Mouse (Mus musculus) lung, postnatal 14 days (tissue): Measurements from ENCODE around the gene Anks6.
A peak's percentile ranks its signal among the peaks of the same experiment; 100 is the strongest.
"Not testable (repeated sequence)": the region's sequence is repeated elsewhere in the genome, so short reads cannot be mapped to it uniquely, and the experiment has no call there.

Experiments
- DNase-seq: peaks from one replicate; pipeline ENCODE4 v3.0.0; 2021

Gene Anks6

GRCm38 (mm10) chr4:47056791-47057509 lies at the start of gene Anks6:
TSS of gene Anks6 (minus strand) at chr4:47057427.
- DNase-seq: peak; percentile 71

DNA sequence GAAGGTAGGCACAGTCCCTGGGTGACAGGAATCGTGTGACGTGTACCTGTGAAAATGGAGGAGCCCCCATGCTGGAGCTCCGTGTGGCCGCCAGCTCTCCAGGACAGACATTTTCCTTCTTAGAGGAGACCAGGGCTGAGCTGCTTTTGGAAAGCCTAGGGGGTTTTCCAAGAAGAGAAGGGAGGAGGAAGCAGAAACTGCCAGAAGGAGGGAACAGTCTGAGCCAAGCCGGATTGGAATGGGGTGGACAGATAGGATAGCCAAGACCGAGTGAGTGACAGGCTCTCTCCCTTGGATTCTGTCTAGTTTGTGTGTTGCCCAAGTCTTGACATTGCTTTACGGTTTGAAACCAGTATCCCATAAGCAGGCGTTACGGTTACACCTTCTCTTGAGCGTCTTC lies 46.3 kb upstream of the Anks6 start:
- DNase-seq: no peak

DNA sequence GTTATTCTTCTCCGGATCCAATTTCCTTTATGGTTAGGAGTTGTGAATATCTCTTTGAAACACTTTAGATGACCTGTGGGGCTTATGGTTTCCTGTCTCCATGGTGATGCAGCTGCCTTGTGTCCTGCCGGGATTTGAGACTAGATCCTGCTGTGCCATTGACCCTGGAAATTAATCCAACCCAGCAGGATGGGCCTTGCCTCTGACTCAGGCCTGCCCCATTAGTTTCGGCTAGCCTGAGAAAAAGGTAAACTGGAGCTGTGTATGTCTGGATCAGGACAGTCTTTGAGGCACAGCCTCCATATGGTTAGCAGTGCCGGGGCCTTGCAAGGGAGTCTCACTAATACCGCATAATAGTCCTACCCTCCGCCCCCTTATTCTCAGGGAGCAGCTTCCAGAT lies 36.4 kb upstream of the Anks6 start:
- no peak for DNase-seq

- no peak for DNase-seq
These were observed 35.9 kb upstream of the Anks6 start for GRCm38 (mm10) chr4:47093161-47093560.

DNA sequence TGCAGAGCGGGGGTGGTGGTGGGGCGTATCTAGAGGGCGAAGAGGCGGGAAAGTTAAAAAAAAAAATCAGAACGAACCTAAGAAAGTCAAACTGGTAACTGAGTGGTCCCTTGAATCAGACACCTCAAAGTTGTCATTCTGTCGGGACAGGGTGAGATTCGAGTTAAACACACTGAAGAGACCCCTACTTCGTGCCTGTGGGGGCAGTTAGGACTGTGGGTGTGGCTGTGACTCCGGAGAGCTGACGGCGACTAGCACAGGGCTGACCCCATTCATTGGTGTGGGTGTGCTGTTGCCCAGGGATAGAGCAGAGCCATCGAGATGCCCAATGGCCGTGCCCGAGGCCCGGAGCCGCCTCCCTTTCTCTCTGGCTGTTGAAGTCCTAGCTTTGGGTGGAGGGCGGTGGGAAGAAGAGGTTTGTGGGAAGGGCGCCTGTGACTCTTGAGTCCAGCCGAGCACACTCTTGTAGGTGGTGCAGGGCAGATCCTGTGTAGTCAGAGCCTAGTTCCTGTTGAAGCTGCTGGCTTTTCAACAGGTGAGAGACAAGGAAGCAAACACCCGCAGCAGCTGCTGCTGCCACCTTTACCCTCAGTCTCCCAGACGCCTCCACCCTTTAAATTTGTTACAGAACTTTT lies 35.3 kb upstream of the Anks6 start:
- no peak for DNase-seq

GRCm38 (mm10) chr4:47091493-47092386 lies 34.5 kb upstream of the Anks6 start, which contains the start of gene Galnt12:
TSS of gene Galnt12 (plus strand) at chr4:47091909.
- DNase-seq: no peak

GRCm38 (mm10) chr4:47088671-47089070 lies 31.4 kb upstream of the Anks6 start:
- no peak for DNase-seq

DNA sequence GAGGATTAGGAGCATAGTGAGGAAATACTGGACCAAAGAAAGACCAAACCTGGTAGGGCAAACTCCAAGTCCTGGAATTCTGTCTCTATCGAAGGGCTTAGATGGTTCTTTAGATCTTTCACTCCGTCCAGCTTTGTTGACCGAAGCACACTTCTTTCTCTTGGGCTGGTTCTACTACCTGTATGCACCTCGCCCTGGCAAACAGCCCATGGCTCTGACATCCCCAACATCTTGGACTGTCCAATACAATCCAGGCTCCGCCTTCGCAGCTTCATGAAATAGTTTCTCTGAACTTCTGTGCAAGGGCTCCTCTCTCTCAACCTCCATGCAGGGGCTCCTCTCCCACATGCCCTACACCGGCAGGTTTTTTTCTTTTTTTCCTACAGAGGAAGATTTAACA lies 26.6 kb upstream of the Anks6 start:
- no peak for DNase-seq

- DNase-seq: no peak
These were observed 23.4 kb upstream of the Anks6 start for GRCm38 (mm10) chr4:47080647-47081010.

- no peak for DNase-seq
These were observed 22.9 kb upstream of the Anks6 start for GRCm38 (mm10) chr4:47079997-47080646.

DNA sequence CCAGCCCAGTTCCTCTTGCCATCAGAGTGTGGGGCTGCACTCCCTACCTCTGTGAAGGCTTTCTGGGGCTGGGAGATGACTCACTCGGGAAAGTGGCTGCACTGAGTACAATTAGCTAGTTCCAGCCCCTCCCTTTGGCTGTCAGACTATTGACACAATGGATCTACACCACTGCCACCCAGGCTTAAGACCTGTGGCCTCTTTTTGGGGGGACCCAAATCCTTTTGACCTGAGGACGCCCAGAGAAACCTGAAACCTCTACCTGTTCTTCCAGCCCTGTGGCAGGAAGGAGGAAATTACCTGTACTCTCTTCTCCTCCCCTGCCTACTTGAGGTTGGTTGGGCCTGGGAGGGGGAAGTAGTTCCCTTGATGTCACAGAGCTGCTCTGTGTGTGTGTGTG lies 17.8 kb upstream of the Anks6 start:
- no peak for DNase-seq

- no peak for DNase-seq
These were observed 3.7 kb upstream of the Anks6 start for GRCm38 (mm10) chr4:47060900-47061299.

DNA sequence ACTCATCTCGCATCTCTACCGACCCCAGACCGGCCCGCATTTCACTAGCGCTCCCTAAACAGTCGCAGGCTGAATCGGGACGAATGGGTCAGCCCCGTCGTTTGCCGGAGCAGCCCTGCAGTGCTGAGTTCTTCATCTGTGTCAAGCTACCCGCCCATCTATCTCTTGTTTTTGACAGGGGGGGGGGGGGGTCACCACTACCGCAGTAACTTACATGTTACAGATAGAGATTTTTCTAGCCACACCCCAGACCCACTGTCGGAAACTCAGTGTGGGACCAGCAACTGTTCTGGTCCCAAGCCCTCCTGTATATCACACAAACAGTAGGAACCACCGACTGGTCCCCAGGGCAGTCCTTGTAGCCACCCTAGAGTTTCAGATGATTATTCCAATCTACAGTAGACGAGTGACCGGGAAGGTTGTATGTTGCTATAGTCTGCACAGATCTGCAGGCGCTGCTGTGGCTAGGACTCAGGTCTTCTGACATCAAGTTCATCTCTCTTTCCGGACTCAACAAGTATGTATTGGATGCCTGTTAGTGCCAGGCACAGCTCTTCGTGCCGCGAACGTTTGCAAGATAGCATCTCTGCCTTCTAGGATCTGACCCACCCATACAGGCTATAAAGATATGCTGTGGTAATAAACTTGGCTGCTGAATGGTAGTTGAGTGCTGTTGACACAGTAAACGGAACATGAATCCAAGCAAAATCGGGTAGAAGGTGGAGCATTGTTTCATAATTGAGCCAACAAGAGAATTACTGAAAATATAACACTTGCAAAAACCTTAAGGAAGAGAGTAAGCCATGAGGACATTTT lies 491 bp upstream of the Anks6 start:
- no peak for DNase-seq

DNA sequence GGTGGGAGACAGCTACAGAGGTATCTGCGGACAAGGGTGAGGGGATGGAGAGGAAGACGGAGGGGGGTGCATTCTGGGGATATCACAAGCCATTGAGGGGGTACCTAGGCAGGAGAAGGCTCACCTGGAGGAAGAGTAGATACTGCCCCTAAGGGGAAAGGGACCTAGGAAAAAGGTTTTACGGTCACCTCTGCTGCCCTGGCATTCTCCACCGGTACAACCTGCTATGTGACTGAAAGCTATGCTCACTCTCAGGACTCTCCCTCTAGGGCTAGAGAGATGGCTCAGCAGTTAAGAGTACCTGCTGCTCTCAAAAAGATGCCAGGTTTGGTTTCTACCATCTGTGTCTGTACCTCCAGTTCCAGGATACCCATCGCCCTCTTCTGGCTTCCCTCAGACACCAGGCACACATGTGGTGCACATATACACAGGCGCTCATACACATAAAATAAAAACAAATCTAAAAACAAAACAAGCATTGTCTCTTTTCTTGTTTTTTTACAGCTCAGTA lies 1.6 kb downstream of the Anks6 start:
- DNase-seq: no peak

- DNase-seq: not testable (repeated sequence)
These were observed 2.1 kb downstream of the Anks6 start for GRCm38 (mm10) chr4:47055170-47055569.

DNA sequence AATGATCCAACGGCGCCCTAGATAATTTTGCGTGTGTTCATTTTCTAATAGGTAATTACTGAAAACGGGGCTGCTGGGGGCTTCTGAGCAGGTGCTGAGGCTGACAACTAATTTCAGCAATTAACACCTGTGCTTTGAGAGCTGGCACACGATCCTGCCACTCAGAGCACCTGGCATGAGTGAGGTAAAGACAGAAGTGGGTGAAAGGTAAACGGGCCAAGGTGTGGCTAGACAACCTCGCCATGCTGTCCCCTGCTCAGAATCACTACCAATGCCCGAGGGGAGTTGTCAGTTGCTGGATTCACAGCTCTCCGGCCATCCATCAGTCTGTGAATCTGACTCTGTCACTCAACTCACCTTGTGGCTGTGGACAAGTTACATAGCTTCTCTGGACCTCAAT lies 5.3 kb downstream of the Anks6 start:
- DNase-seq: no peak

- no peak for DNase-seq
These were observed 6.4 kb downstream of the Anks6 start for GRCm38 (mm10) chr4:47050642-47051381.

DNA sequence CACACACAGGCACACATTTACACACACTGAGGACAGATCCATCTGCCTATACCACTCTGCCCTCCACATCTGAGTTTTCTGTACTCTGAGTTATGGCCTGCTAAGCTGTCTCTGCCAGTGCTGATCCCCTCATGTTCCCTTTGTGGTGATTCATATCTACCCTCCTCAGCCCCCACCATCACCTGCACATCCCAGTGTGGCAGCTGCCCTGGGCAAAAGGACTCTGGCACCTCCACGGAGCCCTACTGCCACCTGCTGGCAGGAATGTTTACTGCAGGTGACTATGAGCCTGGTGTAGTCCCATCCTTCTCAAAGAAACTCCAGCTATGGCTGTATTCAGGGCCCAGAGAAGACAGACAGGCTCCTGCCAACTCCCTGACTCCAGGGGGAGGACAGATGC lies 7.1 kb downstream of the Anks6 start:
- DNase-seq: peak; percentile 93

GRCm38 (mm10) chr4:47049216-47049615 lies 8.0 kb downstream of the Anks6 start:
- DNase-seq: no peak

DNA sequence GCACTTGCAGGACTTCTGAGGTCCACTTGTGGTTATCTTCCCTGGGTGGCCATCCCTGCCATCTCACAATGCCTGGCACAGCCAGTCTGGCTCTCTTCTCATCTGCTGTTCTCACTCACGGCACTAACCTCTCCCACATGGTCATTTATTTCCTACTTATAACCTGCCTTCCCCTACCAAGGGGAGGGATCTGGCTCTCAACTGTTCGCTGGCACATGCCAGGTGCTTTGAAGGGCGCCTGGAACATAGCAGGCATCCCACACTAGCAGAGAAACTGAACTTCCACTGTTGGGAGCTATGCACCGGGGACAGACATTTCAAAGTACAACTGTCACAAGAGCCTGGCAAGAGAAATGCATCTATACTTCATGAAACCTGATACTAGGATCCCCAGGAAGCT lies 9.5 kb downstream of the Anks6 start:
- DNase-seq: no peak

- DNase-seq: no peak
These were observed 10.3 kb downstream of the Anks6 start for GRCm38 (mm10) chr4:47046974-47047373.
